Mouse (Mus musculus): ENCODE measurements around the gene 1700013F07Rik. TPM values are rescaled to one million over a fixed set of nuclear protein-coding genes. Genes with fewer than 3 reads are reported as not detected.

Gene 1700013F07Rik
- polyA plus RNA-seq, 1 experiment from 2014 or later = 0.87 TPM

GRCm38 (mm10) chr3:108510716-108511483 is 23.1 kb upstream of the 1700013F07Rik start:
- Histone ChIP-seq H3K4me3 (replicated peaks) (no peak overlapping the region), H3K9ac (replicated peaks) (no peak overlapping the region), H3K27me3 (replicated peaks) (no peaks in the 10 kb centered on the region), H3K36me3 (no peaks in the 10 kb centered on the region), H3K4me2 (peak overlapping the region; percentile 31), H3K9me3 (replicated peaks) (no peaks in the 10 kb centered on the region), H3K27ac (replicated peaks) (peak overlapping the region; percentile 46), H3K4me1 (peaks cover 26% of the 10 kb centered on the region)
- WGBS = 3% methylated on average over 9 of the region's 9 CpGs
- ATAC-seq (ENCODE audit: low FRiP score) = peak; percentile 71

DNA sequence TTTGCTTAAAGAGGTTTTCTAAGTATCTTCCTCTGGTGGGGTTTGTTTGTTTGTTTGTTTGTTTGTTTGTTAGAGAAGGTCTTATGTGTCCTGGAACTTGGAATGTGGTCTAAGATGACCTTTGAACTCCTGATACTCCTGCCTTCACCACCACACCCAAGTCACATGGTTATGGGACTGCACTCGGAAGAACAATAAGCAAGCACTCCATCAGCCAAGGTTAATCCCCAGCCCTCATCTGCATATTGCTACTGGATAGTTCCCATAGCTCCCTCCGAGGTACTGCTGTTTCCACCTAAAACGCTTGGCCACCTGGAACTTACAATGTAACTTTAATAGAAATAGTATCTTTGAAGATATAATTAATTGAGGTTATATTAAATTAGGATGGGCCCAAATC is 20.5 kb upstream of the 1700013F07Rik start:
- no peak overlapping the region for H3K9ac ChIP-seq (replicated peaks)
- no peak for ATAC-seq (ENCODE audit: low FRiP score)
- no peaks in the 10 kb centered on the region for H3K9me3 ChIP-seq (replicated peaks)
- no peaks in the 10 kb centered on the region for H3K27me3 ChIP-seq (replicated peaks)
- H3K4me2 ChIP-seq = no peak overlapping the region
- peaks cover 22% of the 10 kb centered on the region for H3K4me1 ChIP-seq
- H3K27ac ChIP-seq (replicated peaks) = no peak overlapping the region
- H3K36me3 ChIP-seq = no peaks in the 10 kb centered on the region
- 72% methylated on average over 3 of the region's 3 CpGs for WGBS
- H3K4me3 ChIP-seq (replicated peaks) = no peak overlapping the region

DNA sequence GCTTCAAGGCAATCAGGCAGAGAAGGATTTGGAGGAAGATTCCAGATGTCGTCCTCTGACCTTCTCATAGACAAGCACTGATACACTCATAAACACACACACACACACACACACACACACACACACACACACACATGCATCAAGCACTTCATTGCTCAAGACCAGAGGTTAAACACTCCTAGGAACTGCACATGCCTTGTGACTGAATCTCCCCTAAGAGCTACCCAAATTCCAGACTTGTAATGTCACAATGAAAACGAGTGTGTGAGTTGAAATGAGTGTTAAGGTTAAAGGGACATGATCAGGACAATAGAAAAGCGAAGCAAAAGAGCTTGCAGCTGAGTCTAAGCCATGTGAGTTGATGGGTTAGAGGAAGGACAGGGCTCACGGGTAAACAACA is 15.7 kb upstream of the 1700013F07Rik start:
- Histone ChIP-seq H3K27ac (replicated peaks) (no peak overlapping the region), H3K4me2 (no peak overlapping the region), H3K9me3 (replicated peaks) (no peaks in the 10 kb centered on the region), H3K4me3 (replicated peaks) (no peak overlapping the region), H3K9ac (replicated peaks) (no peak overlapping the region), H3K27me3 (replicated peaks) (no peaks in the 10 kb centered on the region), H3K4me1 (no peaks in the 10 kb centered on the region), H3K36me3 (no peaks in the 10 kb centered on the region)
- WGBS = 59% methylated on average over 4 of the region's 4 CpGs
- ATAC-seq (ENCODE audit: low FRiP score) = no peak

DNA sequence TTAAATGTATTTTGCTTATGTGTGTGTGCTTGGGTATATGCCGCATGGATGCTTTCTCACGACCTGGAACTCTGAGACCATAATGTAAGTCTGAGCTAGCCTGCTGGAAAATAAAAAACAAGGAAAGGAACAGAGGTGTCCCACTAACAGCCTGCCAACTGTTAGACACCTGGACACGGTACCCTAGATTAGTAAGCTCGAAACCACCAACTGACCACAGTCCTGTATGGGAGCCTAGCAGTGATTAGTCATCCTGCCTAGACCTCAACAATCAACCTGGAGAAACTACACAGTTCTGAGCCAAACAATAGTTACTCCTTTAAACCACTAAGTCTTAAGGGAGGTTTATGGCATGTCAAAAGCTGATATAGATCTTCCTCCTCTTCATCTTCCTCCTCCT is 10.5 kb upstream of the 1700013F07Rik start:
- H3K27me3 ChIP-seq (replicated peaks) = no peaks in the 10 kb centered on the region
- no peak overlapping the region for H3K9ac ChIP-seq (replicated peaks)
- no peak for ATAC-seq (ENCODE audit: low FRiP score)
- no peaks in the 10 kb centered on the region for H3K9me3 ChIP-seq (replicated peaks)
- no peak overlapping the region for H3K4me3 ChIP-seq (replicated peaks)
- no peak overlapping the region for H3K27ac ChIP-seq (replicated peaks)
- no peaks in the 10 kb centered on the region for H3K36me3 ChIP-seq
- no peaks in the 10 kb centered on the region for H3K4me1 ChIP-seq
- 91% methylated on average over 4 of the region's 4 CpGs for WGBS
- H3K4me2 ChIP-seq = no peak overlapping the region

DNA sequence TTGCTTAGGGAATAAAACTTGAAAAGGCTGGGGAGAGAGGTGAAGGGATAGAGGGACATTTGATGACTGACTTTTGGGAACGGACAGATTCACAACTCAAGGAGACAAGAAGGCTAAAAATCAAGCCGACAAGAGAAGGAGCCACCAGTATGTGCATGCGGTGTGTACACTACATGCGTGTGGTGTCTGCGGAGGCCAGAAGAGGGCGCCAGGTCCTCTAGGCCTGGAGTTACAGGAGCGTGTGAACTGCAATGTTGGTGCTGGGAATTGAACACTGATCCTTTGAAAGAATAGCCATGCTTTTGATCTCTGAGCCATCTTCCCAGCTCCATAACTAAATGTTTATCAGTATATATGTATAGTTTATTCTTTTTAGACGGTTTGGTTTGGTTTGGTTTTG is 5.5 kb upstream of the 1700013F07Rik start:
- 94% methylated on average over 8 of the region's 8 CpGs for WGBS
- Histone ChIP-seq H3K4me2 (no peak overlapping the region), H3K9me3 (replicated peaks) (no peaks in the 10 kb centered on the region), H3K36me3 (no peaks in the 10 kb centered on the region), H3K27ac (replicated peaks) (no peak overlapping the region), H3K27me3 (replicated peaks) (no peaks in the 10 kb centered on the region), H3K4me3 (replicated peaks) (no peak overlapping the region), H3K4me1 (peaks cover 6% of the 10 kb centered on the region), H3K9ac (replicated peaks) (no peak overlapping the region)
- ATAC-seq (ENCODE audit: low FRiP score) = no peak

- no peaks in the 10 kb centered on the region for H3K9me3 ChIP-seq (replicated peaks)
- no peaks in the 10 kb centered on the region for H3K36me3 ChIP-seq
- no peak overlapping the region for H3K27ac ChIP-seq (replicated peaks)
- peaks cover 20% of the 10 kb centered on the region for H3K4me1 ChIP-seq
- no peak overlapping the region for H3K9ac ChIP-seq (replicated peaks)
- no peak overlapping the region for H3K4me3 ChIP-seq (replicated peaks)
- ATAC-seq (ENCODE audit: low FRiP score) = no peak
- no peak overlapping the region for H3K4me2 ChIP-seq
- H3K27me3 ChIP-seq (replicated peaks) = no peaks in the 10 kb centered on the region; the same call in 1 of the 2 replicates
- 67% methylated on average over 9 of the region's 9 CpGs for WGBS
Measured at GRCm38 (mm10) chr3:108533114-108533885, 650 bp upstream of the 1700013F07Rik start.

GRCm38 (mm10) chr3:108535896-108536516 is 2.1 kb downstream of the 1700013F07Rik start:
- Histone ChIP-seq H3K4me1 (peaks cover 20% of the 10 kb centered on the region), H3K9me3 (replicated peaks) (no peaks in the 10 kb centered on the region), H3K9ac (replicated peaks) (peak overlapping the region; percentile 44; the same call in 1 of the 2 replicates), H3K27ac (replicated peaks) (peak overlapping the region; percentile 81), H3K4me2 (peak overlapping the region; percentile 80), H3K27me3 (replicated peaks) (no peaks in the 10 kb centered on the region; the same call in 1 of the 2 replicates), H3K4me3 (replicated peaks) (peak overlapping the region; percentile 49), H3K36me3 (no peaks in the 10 kb centered on the region)
- ATAC-seq (ENCODE audit: low FRiP score) = 0 out of 2 replicates have a peak, but pooled peaks have one; percentile 21
- 6% methylated on average over 15 of the region's 15 CpGs for whole genome bisulfite sequencing

GRCm38 (mm10) chr3:108536517-108537260 is 2.7 kb downstream of the 1700013F07Rik start, which contains the start of gene 5330417C22Rik:
5330417C22Rik (minus strand) TSS chr3:108536536.
- H3K9ac ChIP-seq (replicated peaks) = peak within 1 kb of the TSS; percentile 44
- H3K4me1 ChIP-seq = peaks cover 20% of the 10 kb centered on the region
- H3K4me3 ChIP-seq (replicated peaks) = peak within 1 kb of the TSS; percentile 49
- H3K36me3 ChIP-seq = no peaks in the 10 kb centered on the region
- WGBS = 1% methylated on average over 32 of the region's 35 CpGs
- peak; percentile 98 for ATAC-seq (ENCODE audit: low FRiP score)
- H3K27ac ChIP-seq (replicated peaks) = peak within 1 kb of the TSS; percentile 81
- no peaks in the 10 kb centered on the region; the same call in 1 of the 2 replicates for H3K27me3 ChIP-seq (replicated peaks)
- no peaks in the 10 kb centered on the region for H3K9me3 ChIP-seq (replicated peaks)
- peak within 1 kb of the TSS; percentile 80 for H3K4me2 ChIP-seq

DNA sequence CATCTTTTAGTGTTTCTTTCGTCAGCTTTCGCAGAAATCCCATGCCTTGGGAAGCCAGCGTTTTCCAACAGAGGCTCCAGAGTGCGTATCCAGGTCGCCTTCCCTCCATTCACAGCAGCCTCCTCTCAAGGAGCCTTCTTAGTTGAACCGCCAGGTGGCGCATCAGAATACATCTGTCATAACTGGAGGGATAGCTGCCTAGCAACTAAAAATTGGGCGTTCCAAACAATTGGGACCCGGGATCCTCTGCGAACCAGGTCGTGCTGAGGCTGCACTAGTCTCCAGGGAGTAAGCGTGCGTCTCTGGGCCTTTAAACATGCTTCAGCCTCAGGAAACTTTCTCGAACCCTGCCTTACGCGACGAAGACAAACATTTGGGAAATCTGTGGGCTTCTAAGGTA is 3.4 kb downstream of the 1700013F07Rik start:
- Histone ChIP-seq H3K4me1 (peaks cover 20% of the 10 kb centered on the region), H3K4me3 (replicated peaks) (peak overlapping the region; percentile 49), H3K9me3 (replicated peaks) (no peaks in the 10 kb centered on the region), H3K4me2 (peak overlapping the region; percentile 80), H3K27me3 (replicated peaks) (no peaks in the 10 kb centered on the region; the same call in 1 of the 2 replicates), H3K9ac (replicated peaks) (peak overlapping the region; percentile 36; the same call in 1 of the 2 replicates), H3K27ac (replicated peaks) (peak overlapping the region; percentile 78), H3K36me3 (no peaks in the 10 kb centered on the region)
- no peak for ATAC-seq (ENCODE audit: low FRiP score)
- 6% methylated on average over 17 of the region's 17 CpGs for WGBS

DNA sequence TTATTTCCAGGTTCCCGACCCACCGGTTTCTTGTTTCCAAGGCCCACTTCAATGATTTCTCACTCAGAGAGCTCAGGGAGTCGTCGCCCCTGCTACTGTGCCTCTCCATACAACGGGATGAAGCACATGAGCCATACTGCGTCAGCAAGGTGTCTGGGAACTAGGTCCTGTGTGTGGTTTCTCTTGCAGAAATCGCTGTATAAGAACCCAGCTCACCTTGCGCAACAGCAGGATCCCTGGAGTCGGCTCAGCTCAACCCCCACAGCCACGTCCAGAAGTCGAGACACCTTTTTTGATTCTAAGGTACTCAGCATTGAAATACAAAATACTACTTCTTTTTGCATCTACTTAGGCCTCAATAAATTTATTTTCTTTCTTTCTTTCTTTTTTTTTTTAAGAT is 8.3 kb downstream of the 1700013F07Rik start:
- Histone ChIP-seq H3K36me3 (no peaks in the 10 kb centered on the region), H3K4me2 (no peak overlapping the region), H3K9me3 (replicated peaks) (no peaks in the 10 kb centered on the region), H3K27ac (replicated peaks) (no peak overlapping the region), H3K4me1 (peaks cover 6% of the 10 kb centered on the region), H3K27me3 (replicated peaks) (no peaks in the 10 kb centered on the region; the same call in 1 of the 2 replicates), H3K4me3 (replicated peaks) (no peak overlapping the region), H3K9ac (replicated peaks) (no peak overlapping the region)
- no peak for ATAC-seq (ENCODE audit: low FRiP score)
- 87% methylated on average over 11 of the region's 11 CpGs for whole genome bisulfite sequencing

DNA sequence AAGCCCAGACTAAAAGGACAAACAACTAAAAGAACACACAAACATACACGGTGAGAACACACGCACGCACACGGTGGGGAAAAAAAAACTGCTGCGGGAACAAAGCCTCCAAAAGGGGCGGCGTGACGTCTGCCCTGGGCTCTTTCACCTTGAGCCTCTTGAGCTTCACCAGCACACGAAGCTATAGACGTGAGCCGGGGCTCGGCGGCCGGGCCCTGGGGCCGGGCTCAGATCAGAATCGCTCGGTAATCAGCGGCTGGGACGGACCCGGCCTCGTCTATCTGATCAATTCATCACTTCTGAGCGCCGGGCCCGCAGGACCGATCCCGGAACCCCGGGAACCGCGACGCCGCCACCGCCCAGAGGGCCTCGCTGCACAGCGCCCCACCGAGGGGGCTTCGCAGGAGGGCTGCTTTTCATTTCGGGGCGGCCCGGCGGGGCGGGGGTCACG is 20.2 kb downstream of the 1700013F07Rik start:
- Histone ChIP-seq H3K4me3 (replicated peaks) (peak overlapping the region; percentile 61), H3K9me3 (replicated peaks) (no peaks in the 10 kb centered on the region), H3K9ac (replicated peaks) (peak overlapping the region; percentile 80), H3K27me3 (replicated peaks) (no peaks in the 10 kb centered on the region), H3K36me3 (peaks cover 23% of the 10 kb centered on the region), H3K27ac (replicated peaks) (peak overlapping the region; percentile 93), H3K4me1 (peaks cover 9% of the 10 kb centered on the region), H3K4me2 (peak overlapping the region; percentile 78)
- under 1% methylated on average over 42 of the region's 42 CpGs for WGBS
- ATAC-seq (ENCODE audit: low FRiP score) = peak; percentile 78
